Mouse (Mus musculus) C2C12 (cell line): ENCODE data around the gene Omp. TPM values are rescaled to one million over a fixed set of nuclear protein-coding genes. Genes with fewer than 3 reads are reported as not detected.

Source experiments
- H3K27me3 ChIP-seq: one replicate; pipeline ENCODE4 v1.6.1; 2011; ENCODE audit not compliant: control insufficient read depth, insufficient read depth, insufficient read length
- H3K36me3 ChIP-seq: one replicate; pipeline ENCODE4 v1.6.1; 2011; ENCODE audit not compliant: control insufficient read depth, insufficient read depth
- H3K4me3 ChIP-seq: one replicate; pipeline ENCODE4 v1.5.1; 2011; ENCODE audit warnings: mild to moderate bottlenecking, control low read depth; ENCODE audit not compliant: poor library complexity, insufficient read depth, severe bottlenecking
- H3K79me2 ChIP-seq: one replicate; pipeline ENCODE4 v1.6.1; 2011; ENCODE audit not compliant: control insufficient read depth, insufficient read depth
- H3K79me3 ChIP-seq: one replicate; pipeline ENCODE4 v1.6.1; 2011; ENCODE audit warnings: low read depth, control low read depth
- H3ac ChIP-seq: one replicate; pipeline ENCODE3; 2011; ENCODE audit warnings: low read depth; ENCODE audit not compliant: control insufficient read depth, insufficient read length
- CEBPB ChIP-seq: IDR thresholded peaks from one replicate; pipeline ENCODE4 v1.6.1; 2011; ENCODE audit warnings: low read depth, mild to moderate bottlenecking, control low read depth, moderate library complexity
- CTCF ChIP-seq: IDR thresholded peaks from one replicate; pipeline ENCODE4 v1.5.1; 2011; ENCODE audit not compliant: control insufficient read depth, insufficient read depth, insufficient read length
- FOSL1 ChIP-seq: IDR thresholded peaks from one replicate; pipeline ENCODE4 v1.8.0; 2011; ENCODE audit warnings: mild to moderate bottlenecking, low read length; ENCODE audit not compliant: poor library complexity, insufficient read depth, severe bottlenecking
- MAX ChIP-seq: IDR thresholded peaks from one replicate; pipeline ENCODE4 v1.6.1; 2011; ENCODE audit warnings: mild to moderate bottlenecking, control low read depth
- MYOD1 ChIP-seq: IDR thresholded peaks from one replicate; pipeline ENCODE4 v1.6.1; 2011; ENCODE audit warnings: low read depth; ENCODE audit not compliant: control insufficient read depth, insufficient read length
- MYOG ChIP-seq: IDR thresholded peaks from one replicate; pipeline ENCODE4 v1.6.1; 2011; ENCODE audit not compliant: control insufficient read depth, insufficient read length; ENCODE audit errors: extremely low read depth
- USF1 ChIP-seq: IDR thresholded peaks from one replicate; pipeline ENCODE4 v1.6.1; 2011; ENCODE audit warnings: low read depth, mild to moderate bottlenecking, control low read depth, moderate library complexity
- polyA plus RNA-seq: library from polyadenylated mRNA; unstranded; fragments of >200 nt; fragmentation: generic; extraction: Trizol; gene quantifications from one replicate; pipeline ENCODE4 v1.2.1, GENCODE M21; 2012; ENCODE audit warnings: missing spikeins

Gene Omp
- polyA plus RNA-seq, 1 experiment: 0.40 TPM

DNA sequence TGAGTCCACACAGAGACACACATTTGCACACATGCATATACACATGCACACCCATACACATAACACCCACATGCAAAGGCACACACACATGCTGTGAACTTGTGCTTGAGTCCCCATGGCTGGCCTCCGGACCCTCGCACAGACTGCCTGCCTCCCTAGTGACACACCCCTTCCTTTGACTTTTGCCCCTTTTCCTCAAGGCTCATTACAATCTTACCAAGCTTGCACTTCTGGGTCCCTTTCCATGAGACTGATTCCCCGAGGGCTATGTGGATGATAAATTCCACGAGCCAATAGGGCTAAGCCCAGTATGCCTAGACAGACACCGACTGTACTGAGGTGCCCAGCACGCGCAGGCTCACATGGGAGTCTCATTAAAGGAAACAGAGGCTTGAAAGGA is 39.0 kb downstream of the Omp start:
- no peak overlapping the region for H3ac ChIP-seq
- no peaks in the 10 kb centered on the region for H3K79me2 ChIP-seq
- no peaks in the 10 kb centered on the region for H3K36me3 ChIP-seq
- H3K79me3 ChIP-seq: no peaks in the 10 kb centered on the region
- peaks cover 7% of the 10 kb centered on the region for H3K27me3 ChIP-seq
- TF ChIP-seq MAX (no peak), CTCF (no peak), FOSL1 (no peak), CEBPB (no peak), MYOD1 (no peak), USF1 (no peak), MYOG (no peak)
- no peak overlapping the region for H3K4me3 ChIP-seq

- TF ChIP-seq FOSL1 (no peak), MYOD1 (no peak), CTCF (no peak), USF1 (no peak), CEBPB (no peak), MYOG (no peak), MAX (no peak)
Measured at GRCm38 (mm10) chr7:98104481-98105435, 40.5 kb downstream of the Omp start.

GRCm38 (mm10) chr7:98103942-98104292 is 41.4 kb downstream of the Omp start:
- Histone ChIP-seq H3K36me3 (no peaks in the 10 kb centered on the region), H3K79me2 (no peaks in the 10 kb centered on the region), H3K79me3 (no peaks in the 10 kb centered on the region), H3K27me3 (peaks cover 12% of the 10 kb centered on the region), H3ac (no peak overlapping the region), H3K4me3 (no peak overlapping the region)
- TF ChIP-seq FOSL1 (no peak), CEBPB (no peak), USF1 (no peak), CTCF (no peak), MAX (no peak), MYOG (no peak), MYOD1 (no peak)

More at GRCm38 (mm10) chr7:98104481-98105435, 40.5 kb downstream of the Omp start:
- no peak overlapping the region for H3K4me3 ChIP-seq
- no peaks in the 10 kb centered on the region for H3K79me2 ChIP-seq
- H3ac ChIP-seq: no peak overlapping the region
- peaks cover 4% of the 10 kb centered on the region for H3K27me3 ChIP-seq
- H3K36me3 ChIP-seq: no peaks in the 10 kb centered on the region
- H3K79me3 ChIP-seq: no peaks in the 10 kb centered on the region

GRCm38 (mm10) chr7:98103002-98103941 is 42.0 kb downstream of the Omp start:
- Histone ChIP-seq H3ac (no peak overlapping the region), H3K27me3 (peaks cover 15% of the 10 kb centered on the region), H3K36me3 (no peaks in the 10 kb centered on the region), H3K79me2 (no peaks in the 10 kb centered on the region), H3K4me3 (no peak overlapping the region), H3K79me3 (no peaks in the 10 kb centered on the region)
- TF ChIP-seq FOSL1: no peak
- TF ChIP-seq MYOD1: no peak
- TF ChIP-seq USF1: no peak
- TF ChIP-seq CEBPB: no peak
- TF ChIP-seq CTCF: no peak
- no peak for TF ChIP-seq MAX
- TF ChIP-seq MYOG: no peak

DNA sequence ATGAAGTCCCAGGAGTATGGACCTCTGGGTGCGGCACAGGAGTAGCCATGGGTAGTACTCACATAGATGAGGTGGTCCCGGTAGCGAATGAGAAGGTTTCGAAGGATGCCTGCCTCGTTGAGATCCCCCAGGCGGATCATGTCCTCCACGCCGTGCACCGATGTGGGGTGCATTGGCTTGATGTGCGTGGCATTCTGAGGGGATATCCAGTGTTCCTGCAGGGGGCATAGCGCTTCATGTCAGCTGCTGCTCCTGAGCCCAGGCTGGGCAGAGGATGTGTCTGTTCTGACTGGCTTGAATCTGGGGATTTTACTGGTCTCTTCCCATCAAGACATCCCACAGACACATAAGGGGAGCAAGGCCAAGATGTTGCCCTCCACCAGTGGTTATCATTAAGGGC is 42.8 kb downstream of the Omp start:
- H3K79me2 ChIP-seq: no peaks in the 10 kb centered on the region
- no peaks in the 10 kb centered on the region for H3K36me3 ChIP-seq
- TF ChIP-seq USF1 (no peak), CTCF (no peak), CEBPB (no peak), FOSL1 (no peak), MYOD1 (no peak), MYOG (no peak), MAX (no peak)
- no peaks in the 10 kb centered on the region for H3K79me3 ChIP-seq
- H3K27me3 ChIP-seq: peaks cover 23% of the 10 kb centered on the region
- H3ac ChIP-seq: no peak overlapping the region
- H3K4me3 ChIP-seq: no peak overlapping the region
